Mouse (Mus musculus) hindbrain, embryonic 14.5 days (tissue): Measurements from ENCODE around the gene Nutf2. TPM values are rescaled to one million over a fixed set of nuclear protein-coding genes. Genes with fewer than 3 reads are reported as not detected.

Experiments used
- ATAC-seq: fragments of 200-750 bp; cut with Nextera tagmentation; 2 replicates; pipeline ENCODE4 v1.8.0; 2017; ENCODE audit warnings: moderate number of reproducible peaks, mild to moderate bottlenecking, moderate TSS enrichment, moderate library complexity; ENCODE audit not compliant: low FRiP score
- DNase-seq: peaks from one replicate; pipeline ENCODE4 v3.0.0-alpha.2; 2015; ENCODE audit warnings: low spot score
- H3K27ac ChIP-seq: fragments of 300-500 bp; sonication (generic); 2 replicates; pipeline ENCODE4 v1.5.1; 2014; ENCODE audit warnings: mild to moderate bottlenecking, moderate library complexity
- H3K27me3 ChIP-seq: fragments of 300-500 bp; sonication (generic); 2 replicates; pipeline ENCODE4 v1.6.1; 2014; ENCODE audit warnings: mild to moderate bottlenecking, low read length, mixed read lengths; ENCODE audit not compliant: control insufficient read depth, insufficient read depth
- H3K36me3 ChIP-seq: fragments of 300-500 bp; sonication (generic); replicated peaks from 2 replicates; pipeline ENCODE4 v1.6.1; 2014; ENCODE audit not compliant: control insufficient read depth, insufficient read depth
- H3K4me1 ChIP-seq: fragments of 300-500 bp; sonication (generic); replicated peaks from 2 replicates; pipeline ENCODE4 v1.6.1; 2014; ENCODE audit warnings: antibody characterized with exemption, low read length, mixed read lengths; ENCODE audit not compliant: control insufficient read depth, insufficient read depth
- H3K4me2 ChIP-seq: fragments of 300-500 bp; sonication (generic); replicated peaks from 2 replicates; pipeline ENCODE4 v1.6.1; 2014; ENCODE audit warnings: mild to moderate bottlenecking, moderate library complexity
- H3K4me3 ChIP-seq: fragments of 300-500 bp; sonication (generic); replicated peaks from 2 replicates; pipeline ENCODE4 v1.5.1; 2014; ENCODE audit warnings: mild to moderate bottlenecking, low read length
- H3K9ac ChIP-seq: fragments of 300-500 bp; sonication (generic); 2 replicates; pipeline ENCODE4 v1.6.1; 2014
- H3K9me3 ChIP-seq: fragments of 300-500 bp; sonication (generic); 2 replicates; pipeline ENCODE4 v1.6.1; 2016; ENCODE audit warnings: low read length; ENCODE audit not compliant: control insufficient read depth
- WGBS: fragments of 180-500 bp; shearing (Covaris S2); extraction: QIAGEN DNeasy Blood & Tissue Kit; methylation state at CpG from one replicate; pipeline ENCODE4 v1.1.7; 2014; 5-methylcytosine and 5-hydroxymethylcytosine counted together
- polyA plus RNA-seq: library from polyadenylated mRNA; unstranded; fragments of >200 nt; fragmentation: Nextera tagmentation; extraction: Ambion mirVana; gene quantifications from 2 replicates; pipeline ENCODE4 v1.2.1, GENCODE M21; 2014

The Nutf2 gene
- polyA plus RNA-seq, 1 experiment from 2014 or later = 181 TPM

- no peak for DNase-seq
- Histone ChIP-seq H3K27ac (no peak overlapping the region), H3K4me3 (peak overlapping the region; percentile 77), H3K36me3 (peaks cover 22% of the 10 kb centered on the region), H3K9me3 (no peaks in the 10 kb centered on the region), H3K4me1 (peaks cover 26% of the 10 kb centered on the region), H3K9ac (no peak overlapping the region), H3K4me2 (peak overlapping the region; percentile 83; the same call in 1 of the 2 replicates), H3K27me3 (no peaks in the 10 kb centered on the region)
- WGBS = 83% methylated on average over 12 of the region's 12 CpGs
- no peak for ATAC-seq
These were observed 8.1 kb upstream of the Nutf2 start for GRCm38 (mm10) chr8:105852146-105852729.

- H3K36me3 ChIP-seq = peaks cover 17% of the 10 kb centered on the region
These were observed 7.2 kb upstream of the Nutf2 start, which contains the start of gene Cenpt for GRCm38 (mm10) chr8:105853178-105853577. TSS of gene Cenpt (minus strand) at chr8:105853278.

GRCm38 (mm10) chr8:105854303-105854702 is 6.1 kb upstream of the Nutf2 start:
- DNase-seq = no peak
- Histone ChIP-seq H3K4me1 (peaks cover 36% of the 10 kb centered on the region), H3K4me3 (peak overlapping the region; percentile 71), H3K4me2 (peak overlapping the region; percentile 96), H3K9me3 (no peaks in the 10 kb centered on the region), H3K27ac (no peak overlapping the region), H3K36me3 (0 out of 2 replicates have a peak, but pooled peaks cover 14% of the 10 kb centered on the region), H3K9ac (peak overlapping the region; percentile 77; the same call in 1 of the 2 replicates), H3K27me3 (no peaks in the 10 kb centered on the region)
- no peak for ATAC-seq
- 30% methylated on average over 8 of the region's 8 CpGs for WGBS

More at GRCm38 (mm10) chr8:105853178-105853577, 7.2 kb upstream of the Nutf2 start, which contains the start of gene Cenpt:
- Histone ChIP-seq H3K27me3 (no peaks in the 10 kb centered on the region), H3K9ac (no peak within 1 kb of the TSS), H3K4me2 (no peak within 1 kb of the TSS), H3K27ac (no peak within 1 kb of the TSS), H3K9me3 (no peaks in the 10 kb centered on the region), H3K4me1 (peaks cover 36% of the 10 kb centered on the region), H3K4me3 (0 out of 2 replicates have a peak within 1 kb of the TSS, but pooled peaks have one; percentile 77)
- DNase-seq = no peak
- no peak for ATAC-seq
- WGBS = 94% methylated on average over 3 of the region's 3 CpGs

- H3K4me2 ChIP-seq = peak within 1 kb of the TSS; percentile 96
- H3K27ac ChIP-seq = peak within 1 kb of the TSS; percentile 82
- peaks cover 36% of the 10 kb centered on the region for H3K4me1 ChIP-seq
- H3K36me3 ChIP-seq = 0 out of 2 replicates have a peak, but pooled peaks cover 12% of the 10 kb centered on the region
- peak within 1 kb of the TSS; percentile 71 for H3K4me3 ChIP-seq
- peak within 1 kb of the TSS; percentile 77 for H3K9ac ChIP-seq
- no peaks in the 10 kb centered on the region for H3K9me3 ChIP-seq
- WGBS = under 1% methylated on average over 43 of the region's 43 CpGs
- ATAC-seq (peak; percentile 92), DNase-seq (peak; percentile 91)
- no peaks in the 10 kb centered on the region for H3K27me3 ChIP-seq
These were observed 5.6 kb upstream of the Nutf2 start, which contains the start of gene Thap11 for GRCm38 (mm10) chr8:105854715-105855216. TSS of gene Thap11 (plus strand) at chr8:105855132.

GRCm38 (mm10) chr8:105855248-105856167 is 4.9 kb upstream of the Nutf2 start:
- Histone ChIP-seq H3K27ac (peak overlapping the region; percentile 82), H3K4me3 (peak overlapping the region; percentile 71), H3K4me1 (peaks cover 33% of the 10 kb centered on the region), H3K36me3 (0 out of 2 replicates have a peak, but pooled peaks cover 12% of the 10 kb centered on the region), H3K9ac (peak overlapping the region; percentile 77), H3K9me3 (no peaks in the 10 kb centered on the region), H3K4me2 (peak overlapping the region; percentile 96), H3K27me3 (no peaks in the 10 kb centered on the region)
- ATAC-seq (peak; percentile 38), DNase-seq (peak; percentile 50)
- under 1% methylated on average over 71 of the region's 71 CpGs for WGBS

DNA sequence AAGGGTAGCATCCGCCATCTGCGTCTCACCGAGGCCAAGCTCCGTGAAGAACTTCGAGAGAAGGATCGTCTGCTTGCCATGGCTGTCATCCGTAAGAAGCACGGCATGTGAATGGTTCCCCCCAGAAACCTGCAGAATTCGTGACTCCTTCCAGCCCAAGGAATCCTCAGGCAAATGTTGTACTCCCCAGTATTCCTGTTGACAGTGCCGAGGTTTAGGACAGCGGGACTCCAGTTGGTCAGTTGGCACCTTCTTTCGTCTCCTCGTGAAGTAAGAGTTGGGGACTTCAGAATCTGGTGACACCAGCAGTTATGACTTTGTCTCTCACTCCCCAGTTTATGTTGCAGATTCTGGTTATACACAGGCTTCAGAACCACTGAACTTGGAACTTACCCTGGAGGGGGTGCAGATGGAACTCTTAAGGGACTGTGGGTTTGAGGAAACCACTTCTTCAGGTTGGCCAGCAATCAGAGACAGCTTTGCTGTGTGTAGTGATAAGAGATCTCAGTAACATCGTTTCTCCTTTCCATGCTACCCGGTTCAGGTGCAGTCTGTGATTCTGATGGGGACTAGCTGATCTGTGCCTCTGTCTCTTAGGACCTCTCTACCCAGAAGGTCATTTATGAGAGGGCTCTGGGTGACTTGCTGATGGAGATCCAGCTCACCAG is 4.1 kb upstream of the Nutf2 start:
- H3K4me1 ChIP-seq = peaks cover 30% of the 10 kb centered on the region
- WGBS = 27% methylated on average over 15 of the region's 15 CpGs

GRCm38 (mm10) chr8:105858495-105858894 is 1.9 kb upstream of the Nutf2 start:
- no peak overlapping the region for H3K4me3 ChIP-seq
- no peaks in the 10 kb centered on the region for H3K9me3 ChIP-seq
- H3K4me1 ChIP-seq = peaks cover 43% of the 10 kb centered on the region
- no peak overlapping the region for H3K4me2 ChIP-seq
- no peaks in the 10 kb centered on the region for H3K27me3 ChIP-seq
- ATAC-seq (no peak), DNase-seq (no peak)
- no peak overlapping the region for H3K9ac ChIP-seq
- H3K36me3 ChIP-seq = 0 out of 2 replicates have a peak, but pooled peaks cover 12% of the 10 kb centered on the region
- no peak overlapping the region for H3K27ac ChIP-seq
- 92% methylated on average over 5 of the region's 5 CpGs for WGBS

More for the DNA sequence above, 4.1 kb upstream of the Nutf2 start:
- Histone ChIP-seq H3K4me3 (peak overlapping the region; percentile 71), H3K4me2 (peak overlapping the region; percentile 96), H3K27ac (peak overlapping the region; percentile 82), H3K9me3 (no peaks in the 10 kb centered on the region), H3K36me3 (0 out of 2 replicates have a peak, but pooled peaks cover 12% of the 10 kb centered on the region), H3K9ac (peak overlapping the region; percentile 77), H3K27me3 (no peaks in the 10 kb centered on the region)
- ATAC-seq (no peak), DNase-seq (no peak)

- ATAC-seq (no peak), DNase-seq (no peak)
- Histone ChIP-seq H3K36me3 (peaks cover 12% of the 10 kb centered on the region; the same call in 1 of the 2 replicates), H3K4me1 (peaks cover 42% of the 10 kb centered on the region), H3K27ac (no peak overlapping the region; the same call in 1 of the 2 replicates), H3K4me2 (peak overlapping the region; percentile 89), H3K4me3 (no peak overlapping the region), H3K9ac (no peak overlapping the region), H3K27me3 (no peaks in the 10 kb centered on the region), H3K9me3 (no peaks in the 10 kb centered on the region)
- WGBS = 81% methylated on average over 5 of the region's 5 CpGs
These were observed 1.1 kb upstream of the Nutf2 start for GRCm38 (mm10) chr8:105859314-105859713.
